Mouse (Mus musculus): ENCODE results near the gene Fhl5. TPM values are rescaled to one million over a fixed set of nuclear protein-coding genes. Genes with fewer than 3 reads are reported as not detected.

Fhl5 gene
- total RNA-seq (2023) = not detected in 2 replicates

DNA sequence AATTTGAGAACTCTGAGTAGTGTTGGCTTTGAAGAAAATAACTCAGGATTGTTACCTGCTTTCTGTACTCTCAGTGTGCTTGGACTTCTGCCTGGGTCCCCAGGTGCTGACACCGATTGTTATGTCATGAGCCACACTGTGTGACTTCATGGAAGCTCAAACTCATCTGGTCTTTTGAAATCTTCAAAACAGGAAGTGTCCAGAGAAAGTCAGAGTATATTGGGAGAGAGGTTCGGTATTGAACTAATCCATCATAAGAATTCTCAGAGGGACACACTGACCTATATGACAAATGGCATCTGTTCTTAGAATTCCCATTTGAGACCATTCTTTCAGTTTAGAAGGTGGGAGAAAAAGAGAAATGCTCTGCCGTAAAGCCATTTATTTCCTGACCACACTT, at the start of gene Fhl5:
Fhl5 (minus strand) TSS at position 101 of the 400 bp plus-strand sequence.

DNA sequence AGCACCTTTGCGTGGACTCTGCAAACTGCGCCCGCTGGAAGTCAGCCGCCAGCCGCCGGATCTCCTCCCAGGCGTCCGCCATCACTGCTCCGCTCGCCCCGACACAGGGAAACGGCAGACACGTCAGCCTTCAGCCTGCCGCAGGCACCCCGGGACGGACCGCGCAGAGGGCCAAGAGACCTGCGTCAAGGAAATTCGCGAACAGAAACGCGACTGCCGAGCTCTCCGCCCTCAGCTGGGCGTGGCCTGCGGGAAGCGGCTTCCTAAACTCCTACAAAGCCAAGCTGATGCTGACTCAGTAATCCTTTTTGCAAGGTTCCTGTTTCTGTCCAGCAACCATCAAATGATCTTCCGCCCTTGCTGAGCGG, 39.0 kb upstream of the Fhl5 start, which contains the start of gene Ufl1:
Ufl1 (minus strand) TSS at position 151 of the 368 bp plus-strand sequence.

Other genes with a start within 250 kb of the Fhl5 start
- gene Ufl1, start 38.9 kb upstream of the Fhl5 start, total RNA-seq (2023) = 14.4 and 15.1 TPM in 2 replicates

All from neutrophil, adult 65 days (primary cell).